8 mouse cellular contexts compared by ENCODE assay signal in genomic region chr12:51594030-51594470, GRCm38 (mm10). TPM values are rescaled to one million over a fixed set of nuclear protein-coding genes. Genes with fewer than 3 reads are reported as not detected.
A peak's percentile ranks its signal among the peaks of the same experiment; 100 is the strongest.
DNase-seq lines count a peak whose midpoint lies in the region; ATAC-seq and TF ChIP-seq lines count a peak whose summit lies in the region.

No protein-coding gene starts in this region.

- no peak for TF ChIP-seq CTCF in heart, adult 2 months (IDR thresholded peaks at IDR 0.05)
- no peak for TF ChIP-seq CTCF in E14TG2a.4 (conservative IDR thresholded peaks at IDR 0.05; ENCODE audit: low read length)

- intact Hi-C loops in heart, adult 2 months (cut with DNase I), result no loop called here

- 2% methylated on average over 18 of the region's 18 CpGs for WGBS in heart, adult 2 months
- 2% methylated on average over 18 of the region's 18 CpGs for WGBS in forebrain, embryonic 13.5 days
- WGBS in liver, embryonic 13.5 days (ENCODE audit: insufficient replicate concordance), result 2% methylated on average over 18 of the region's 18 CpGs

- H3K79me2 ChIP-seq in heart, adult 2 months (replicated peaks; ENCODE audit: control insufficient read depth, insufficient read depth, low read length), result no peaks in the 10 kb centered on the region

- H3K4me2 ChIP-seq in forebrain, embryonic 13.5 days, result peak overlapping the region; percentile 99
- peak overlapping the region; percentile 76 for H3K4me2 ChIP-seq in liver, embryonic 13.5 days

- H3K9me3 ChIP-seq in E14TG2a.4 (ENCODE audit: low read length), result 0 out of 2 replicates have a peak, but pooled peaks cover 4% of the 10 kb centered on the region
- no peaks in the 10 kb centered on the region for H3K9me3 ChIP-seq in forebrain, embryonic 13.5 days (replicated peaks)
- no peaks in the 10 kb centered on the region for H3K9me3 ChIP-seq in liver, embryonic 13.5 days (replicated peaks)

- ATAC-seq in forebrain, embryonic 13.5 days, result no peak; the same call in 1 of the 2 replicates
- ATAC-seq in liver, embryonic 13.5 days (ENCODE audit: low read depth), result no peak

- peak overlapping the region; percentile 54 for H3K4me3 ChIP-seq in heart, adult 2 months
- peak overlapping the region; percentile 85 for H3K4me3 ChIP-seq in E14TG2a.4 (replicated peaks; ENCODE audit: low read length)
- peak overlapping the region; percentile 78 for H3K4me3 ChIP-seq in forebrain, embryonic 13.5 days
- peak overlapping the region; percentile 57 for H3K4me3 ChIP-seq in liver, embryonic 13.5 days (replicated peaks)

- H3K27ac ChIP-seq in heart, adult 2 months, result no peak overlapping the region
- H3K27ac ChIP-seq in forebrain, embryonic 13.5 days, result no peak overlapping the region
- no peak overlapping the region for H3K27ac ChIP-seq in liver, embryonic 13.5 days

- no peaks in the 10 kb centered on the region; the same call in 1 of the 2 replicates for H3K4me1 ChIP-seq in heart, adult 2 months (ENCODE audit: control insufficient read depth, insufficient read depth, low read length)
- peaks cover 26% of the 10 kb centered on the region for H3K4me1 ChIP-seq in E14TG2a.4 (replicated peaks; ENCODE audit: low read depth, low read length)
- H3K4me1 ChIP-seq in forebrain, embryonic 13.5 days, result peaks cover 18% of the 10 kb centered on the region
- H3K4me1 ChIP-seq in liver, embryonic 13.5 days (replicated peaks), result peaks cover 17% of the 10 kb centered on the region

- TF ChIP-seq POLR2A in heart, adult 2 months (IDR thresholded peaks at IDR 0.05; ENCODE audit: insufficient read depth, low read depth, low read length), result no peak

- H3K27me3 ChIP-seq in heart, adult 2 months (ENCODE audit: control insufficient read depth, insufficient read depth, low read length), result peaks cover 23% of the 10 kb centered on the region
- H3K27me3 ChIP-seq in E14TG2a.4 (ENCODE audit: insufficient read depth, low read length), result peaks cover 53% of the 10 kb centered on the region
- H3K27me3 ChIP-seq in forebrain, embryonic 13.5 days, result peaks cover 38% of the 10 kb centered on the region
- peaks cover 73% of the 10 kb centered on the region for H3K27me3 ChIP-seq in liver, embryonic 13.5 days

- TF ChIP-seq EP300 in heart, adult 2 months (IDR thresholded peaks at IDR 0.05; ENCODE audit: insufficient read depth, low read depth, low read length), result no peak

- H3K36me3 ChIP-seq in heart, adult 2 months (ENCODE audit: control insufficient read depth, insufficient read depth, low read length), result no peaks in the 10 kb centered on the region
- no peaks in the 10 kb centered on the region for H3K36me3 ChIP-seq in E14TG2a.4 (ENCODE audit: insufficient read depth, low read length)
- H3K36me3 ChIP-seq in forebrain, embryonic 13.5 days (ENCODE audit: poor library complexity, severe bottlenecking), result no peaks in the 10 kb centered on the region
- no peaks in the 10 kb centered on the region for H3K36me3 ChIP-seq in liver, embryonic 13.5 days

- DNase-seq in heart, adult 2 months, result no peak
- no peak for DNase-seq in heart, adult 9 months (ENCODE audit: low spot score in 2 of 2)
- no peak for DNase-seq in liver, embryonic 13.5 days
- no peak for DNase-seq in right cerebral cortex, postnatal 10 days (ENCODE audit: low spot score in 2 of 2)
- no peak for DNase-seq in adrenal gland, postnatal 4 days (ENCODE audit: low spot score in 2 of 2)
- DNase-seq in thymus, postnatal 25 days, result no peak

- H3K9ac ChIP-seq in heart, adult 2 months (ENCODE audit: low read depth, low read length), result 0 out of 2 replicates have a peak overlapping the region, but pooled peaks have one; percentile 11
- H3K9ac ChIP-seq in forebrain, embryonic 13.5 days, result peak overlapping the region; percentile 70; the same call in 1 of the 2 replicates
- no peak overlapping the region for H3K9ac ChIP-seq in liver, embryonic 13.5 days

RNA-seq across cellular contexts. Expression of gene Coch, which starts 0.9 kb away (rescaled TPM):
- under 1 TPM; 0.25 to 0.37 TPM for total RNA-seq in heart, adult 2 months (2021)
- 0.16 and 0.44 TPM in 2 replicates for polyA plus RNA-seq in heart, adult 2 months (2012; rRNA removed)
- polyA plus RNA-seq in forebrain, embryonic 13.5 days (2015; fragmentation: Nextera tagmentation; extraction: Ambion mirVana), result 5.1 and 6.9 TPM in 2 replicates
- polyA plus RNA-seq in liver, embryonic 13.5 days (2015; fragmentation: Nextera tagmentation; extraction: Ambion mirVana), result 0.13 and 0.15 TPM in 2 replicates
- under 1 TPM; 0.79 to 0.87 TPM for total RNA-seq in adrenal gland, postnatal 4 days (2021)
